Mouse (Mus musculus) layer of hippocampus, adult 2 months (tissue): ENCODE results near the gene Tpx2. TPM values are rescaled to one million over a fixed set of nuclear protein-coding genes. Genes with fewer than 3 reads are reported as not detected.

Source experiments
- DNase-seq, 2 experiments: peaks; one replicate each; pipeline ENCODE4 v3.0.0; 2022; ENCODE audit warnings: low spot score in 2 of 2
- H3K27ac ChIP-seq: fragments of 200-600 bp; 2 replicates; pipeline ENCODE4 v1.8.1; 2022
- H3K4me3 ChIP-seq: fragments of 200-600 bp; 2 replicates; pipeline ENCODE4 v1.8.1; 2022; ENCODE audit warnings: mild to moderate bottlenecking
- CTCF ChIP-seq: fragments of 200-600 bp; conservative IDR thresholded peaks from 2 replicates; pipeline ENCODE4 v1.8.1; 2022; ENCODE audit warnings: antibody characterized with exemption, mild to moderate bottlenecking, moderate library complexity
- long read RNA-seq, 2 experiments: library from polyadenylated mRNA; stranded (forward); transcript quantifications; one replicate each; pipeline ENCODE4 v2.0.0; 2021; ENCODE audit warnings: borderline mapping rate in 2 of 2
- total RNA-seq, 2 experiments: library from RNA; stranded (reverse); gene quantifications; 2 replicates each; pipeline ENCODE4 v1.2.3; 2021

Gene Tpx2
- total RNA-seq: 1 to 10 TPM; 2.0 to 2.2 TPM
- long read RNA-seq, experiment 1, partial matches to known transcripts: 0 of 3 reads
- long read RNA-seq, experiment 1, other reads (novel, unspliced or antisense): 3 of 3 reads
- long read RNA-seq, experiment 2, partial matches to known transcripts: 2 of 4 reads
- long read RNA-seq, experiment 2, other reads (novel, unspliced or antisense): 1 of 4 reads

- TF ChIP-seq CTCF: peak; percentile 63
- Histone ChIP-seq H3K27ac (peak within 1 kb of the TSS; percentile 68), H3K4me3 (peak within 1 kb of the TSS; percentile 66)
- DNase-seq: peak; percentile 98 to 99
These were observed at the start of gene Tpx2 for GRCm38 (mm10) chr2:152847815-152848302. Tpx2 (plus strand) TSS chr2:152847964.

GRCm38 (mm10) chr2:152799954-152800761, 47.6 kb upstream of the Tpx2 start:
- H3K4me3 ChIP-seq: no peak overlapping the region
- peak overlapping the region; percentile 68; the same call in 1 of the 2 replicates for H3K27ac ChIP-seq
- no peak for TF ChIP-seq CTCF
- no peak for DNase-seq

GRCm38 (mm10) chr2:152800762-152801113, 47.0 kb upstream of the Tpx2 start:
- TF ChIP-seq CTCF: peak; percentile 26
- no peak for DNase-seq

GRCm38 (mm10) chr2:152802303-152802702, 45.5 kb upstream of the Tpx2 start:
- H3K27ac ChIP-seq: peak overlapping the region; percentile 62; the same call in 1 of the 2 replicates

More at GRCm38 (mm10) chr2:152800762-152801113, 47.0 kb upstream of the Tpx2 start:
- Histone ChIP-seq H3K27ac (peak overlapping the region; percentile 68; the same call in 1 of the 2 replicates), H3K4me3 (no peak overlapping the region)

GRCm38 (mm10) chr2:152803081-152803480, 44.7 kb upstream of the Tpx2 start:
- no peak for TF ChIP-seq CTCF
- peak overlapping the region; percentile 62; the same call in 1 of the 2 replicates for H3K27ac ChIP-seq

More at GRCm38 (mm10) chr2:152802303-152802702, 45.5 kb upstream of the Tpx2 start:
- H3K4me3 ChIP-seq: no peak overlapping the region
- no peak for DNase-seq
- TF ChIP-seq CTCF: no peak

GRCm38 (mm10) chr2:152804408-152805110, 43.2 kb upstream of the Tpx2 start:
- DNase-seq: no peak
- Histone ChIP-seq H3K4me3 (no peak overlapping the region), H3K27ac (peak overlapping the region; percentile 55)
- TF ChIP-seq CTCF: no peak

More at GRCm38 (mm10) chr2:152803081-152803480, 44.7 kb upstream of the Tpx2 start:
- no peak for DNase-seq
- no peak overlapping the region for H3K4me3 ChIP-seq

- Histone ChIP-seq H3K4me3 (no peak overlapping the region), H3K27ac (peak overlapping the region; percentile 55)
These were observed 42.7 kb upstream of the Tpx2 start for GRCm38 (mm10) chr2:152805111-152805490.

GRCm38 (mm10) chr2:152806037-152806436, 41.7 kb upstream of the Tpx2 start:
- no peak for TF ChIP-seq CTCF
- Histone ChIP-seq H3K27ac (peak overlapping the region; percentile 55), H3K4me3 (no peak overlapping the region)
- no peak for DNase-seq

More at GRCm38 (mm10) chr2:152805111-152805490, 42.7 kb upstream of the Tpx2 start:
- no peak for TF ChIP-seq CTCF
- no peak for DNase-seq

GRCm38 (mm10) chr2:152808178-152808577, 39.6 kb upstream of the Tpx2 start:
- no peak for DNase-seq
- Histone ChIP-seq H3K4me3 (no peak overlapping the region), H3K27ac (peak overlapping the region; percentile 6; the same call in 1 of the 2 replicates)
- TF ChIP-seq CTCF: no peak

- Histone ChIP-seq H3K27ac (peak overlapping the region; percentile 75), H3K4me3 (no peak overlapping the region)
- TF ChIP-seq CTCF: no peak
- no peak for DNase-seq
These were observed 37.4 kb upstream of the Tpx2 start for GRCm38 (mm10) chr2:152810158-152810941.

GRCm38 (mm10) chr2:152811336-152812165, 36.2 kb upstream of the Tpx2 start:
- peak overlapping the region; percentile 75 for H3K27ac ChIP-seq
- no peak overlapping the region for H3K4me3 ChIP-seq
- no peak for DNase-seq
- no peak for TF ChIP-seq CTCF
